Mouse (Mus musculus) hindbrain, postnatal 0 days (tissue): ENCODE data around the gene Sema6c. TPM values are rescaled to one million over a fixed set of nuclear protein-coding genes. Genes with fewer than 3 reads are reported as not detected.

Experiments used
- ATAC-seq: fragments of 200-750 bp; cut with Nextera tagmentation; 2 replicates; pipeline ENCODE4 v1.8.0; 2017; ENCODE audit warnings: mild to moderate bottlenecking, moderate TSS enrichment, moderate library complexity
- DNase-seq: peaks from one replicate; pipeline ENCODE4 v3.0.0-alpha.2; 2015; ENCODE audit warnings: low spot score
- H3K27ac ChIP-seq: fragments of 300-500 bp; sonication (generic); 2 replicates; pipeline ENCODE4 v1.5.1; 2014; ENCODE audit warnings: mild to moderate bottlenecking
- H3K27me3 ChIP-seq: fragments of 300-500 bp; sonication (generic); 2 replicates; pipeline ENCODE4 v1.6.1; 2014; ENCODE audit warnings: low read length, mixed read lengths; ENCODE audit not compliant: insufficient read depth
- H3K36me3 ChIP-seq: fragments of 300-500 bp; sonication (generic); 2 replicates; pipeline ENCODE4 v1.6.1; 2014; ENCODE audit warnings: low read length, mixed read lengths; ENCODE audit not compliant: insufficient read depth
- H3K4me1 ChIP-seq: fragments of 300-500 bp; sonication (generic); 2 replicates; pipeline ENCODE4 v1.6.1; 2014; ENCODE audit warnings: antibody characterized with exemption, low read length, mixed read lengths; ENCODE audit not compliant: insufficient read depth
- H3K4me2 ChIP-seq: fragments of 300-500 bp; sonication (generic); 2 replicates; pipeline ENCODE4 v1.6.1; 2014; ENCODE audit warnings: low read depth, mild to moderate bottlenecking, low read length, moderate library complexity, mixed read lengths
- H3K4me3 ChIP-seq: fragments of 300-500 bp; sonication (generic); 2 replicates; pipeline ENCODE4 v1.5.1; 2014; ENCODE audit warnings: low read length
- H3K9ac ChIP-seq: fragments of 300-500 bp; sonication (generic); replicated peaks from 2 replicates; pipeline ENCODE4 v1.6.1; 2014; ENCODE audit warnings: mild to moderate bottlenecking, low read length, moderate library complexity, mixed read lengths
- H3K9me3 ChIP-seq: fragments of 300-500 bp; sonication (generic); 2 replicates; pipeline ENCODE4 v1.6.1; 2016; ENCODE audit warnings: low read length, mixed read lengths
- CTCF ChIP-seq: IDR thresholded peaks from 2 replicates; pipeline ENCODE4 v1.5.1; 2016; ENCODE audit warnings: antibody characterized with exemption, control low read depth, low read depth
- WGBS: fragments of 180-500 bp; shearing (Covaris S2); extraction: QIAGEN DNeasy Blood & Tissue Kit; methylation state at CpG from one replicate; pipeline ENCODE4 v1.1.7; 2014; 5-methylcytosine and 5-hydroxymethylcytosine counted together
- polyA plus RNA-seq: library from polyadenylated mRNA; unstranded; fragments of >200 nt; fragmentation: Nextera tagmentation; extraction: Ambion mirVana; gene quantifications from 2 replicates; pipeline ENCODE4 v1.2.1, GENCODE M21; 2015
- total RNA-seq: library from RNA; depleted of rRNA; stranded (reverse); fragments of >200 nt; gene quantifications from 2 replicates; pipeline ENCODE4 v1.2.3, GENCODE M21; 2014; rRNA removed

Sema6c gene
- 127 and 172 TPM in 2 replicates for total RNA-seq
- 15.6 and 16.4 TPM in 2 replicates for polyA plus RNA-seq

DNA sequence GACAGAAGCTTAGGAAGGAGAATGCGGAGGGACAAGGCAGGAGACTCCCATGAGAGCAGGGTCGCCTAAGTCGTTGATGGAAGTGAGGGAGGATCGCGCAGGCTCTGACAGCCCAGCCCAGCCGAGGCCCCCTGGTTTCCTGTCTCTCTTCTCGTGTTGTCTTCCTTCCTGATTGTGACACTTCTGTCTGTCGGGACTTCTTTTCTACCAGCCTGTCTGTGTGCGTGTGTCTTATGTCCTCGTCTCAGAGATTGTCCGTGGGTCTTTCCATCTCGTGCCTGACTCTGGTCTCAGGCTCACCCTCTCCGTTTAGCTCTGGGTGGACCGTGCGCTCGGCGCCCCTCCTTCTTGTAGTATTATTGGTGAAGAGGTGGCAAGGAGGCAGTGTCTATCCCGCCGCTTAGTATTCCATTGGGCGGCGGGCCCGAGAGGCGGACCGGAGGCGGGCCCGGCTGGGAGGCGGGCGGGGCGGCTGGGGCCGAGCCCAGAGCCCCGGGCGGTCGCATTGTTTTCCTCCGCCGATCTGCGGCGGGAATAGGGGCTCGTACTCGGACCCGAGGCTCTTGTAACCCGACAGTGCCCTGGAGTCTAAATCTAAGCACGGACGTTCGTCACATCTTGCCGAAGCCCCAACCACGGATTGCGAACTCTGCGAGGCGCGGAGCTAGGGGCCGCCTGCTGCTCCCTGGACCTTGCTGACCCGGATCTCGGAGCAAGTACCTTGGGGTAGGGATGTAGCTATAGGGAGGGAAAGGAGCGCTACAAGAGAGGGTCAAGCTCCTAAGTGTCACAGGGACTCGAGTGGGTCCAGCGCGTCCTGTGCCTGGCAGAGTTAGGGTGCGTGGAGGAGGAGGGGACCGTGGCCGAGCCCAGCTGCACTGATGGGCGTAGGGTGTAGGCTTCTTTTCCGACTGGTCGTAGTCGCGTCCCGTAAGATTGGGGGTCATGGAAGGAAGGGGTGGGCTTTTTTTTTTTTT lies at the start of gene Sema6c:
Sema6c (plus strand) TSS at position 471 of the 977 bp plus-strand sequence.
- Histone ChIP-seq H3K4me3 (peak within 1 kb of the TSS; percentile 93), H3K36me3 (no peaks in the 10 kb centered on the region), H3K4me1 (peaks cover 14% of the 10 kb centered on the region), H3K27ac (peak within 1 kb of the TSS; percentile 68), H3K27me3 (no peaks in the 10 kb centered on the region), H3K9me3 (no peaks in the 10 kb centered on the region), H3K4me2 (peak within 1 kb of the TSS; percentile 83), H3K9ac (peak within 1 kb of the TSS; percentile 78)
- TF ChIP-seq CTCF: no peak
- DNase-seq (peak; percentile 95), ATAC-seq (peak; percentile 96)
- under 1% methylated on average over 66 of the region's 66 CpGs for WGBS

DNA sequence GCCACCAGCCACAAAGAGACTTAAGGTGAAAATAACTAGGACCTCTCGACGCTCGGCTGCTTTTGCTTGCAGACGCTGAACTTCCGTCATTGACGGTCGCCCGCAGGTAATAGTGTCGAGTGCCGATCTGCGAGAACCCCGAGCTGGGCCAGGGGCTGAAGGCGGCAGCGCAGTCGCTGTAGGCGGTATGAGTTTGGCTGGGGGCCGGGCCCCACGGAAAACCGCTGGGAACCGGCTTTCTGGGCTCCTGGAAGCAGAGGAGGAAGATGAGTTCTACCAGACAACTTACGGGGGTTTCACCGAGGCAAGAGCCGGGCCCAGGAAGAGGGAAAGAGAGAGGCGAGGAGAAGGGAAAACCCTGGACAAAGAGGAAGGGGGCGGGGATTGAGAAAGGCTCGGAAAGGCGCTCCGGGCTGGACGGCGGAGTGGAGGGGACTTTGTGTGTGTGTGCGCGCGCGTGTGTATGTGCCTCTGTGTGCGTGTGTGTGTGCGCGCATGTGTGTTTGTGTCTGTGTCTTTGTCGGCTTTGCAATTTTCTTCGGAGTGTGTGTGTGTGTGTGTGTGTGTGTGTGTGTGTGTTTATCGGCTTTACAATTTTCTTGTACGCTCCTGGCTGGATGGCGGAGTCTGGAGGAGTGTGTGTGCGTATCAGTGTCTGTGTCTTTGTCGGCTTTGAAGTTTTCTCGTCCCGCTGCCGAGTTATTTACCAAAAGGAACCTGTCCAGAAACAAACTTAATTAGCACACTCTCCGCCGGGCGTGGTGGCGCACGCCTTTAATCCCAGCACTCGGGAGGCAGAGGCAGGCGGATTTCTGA lies 49.1 kb upstream of the Sema6c start, which contains the start of gene Vps72:
Vps72 (plus strand) TSS at position 112 of the 816 bp plus-strand sequence.
- Histone ChIP-seq H3K27me3 (no peaks in the 10 kb centered on the region), H3K4me2 (peak within 1 kb of the TSS; percentile 58), H3K36me3 (peaks cover 5% of the 10 kb centered on the region; the same call in 1 of the 2 replicates), H3K27ac (peak within 1 kb of the TSS; percentile 90), H3K9ac (peak within 1 kb of the TSS; percentile 72), H3K9me3 (no peaks in the 10 kb centered on the region), H3K4me1 (peaks cover 6% of the 10 kb centered on the region; the same call in 1 of the 2 replicates), H3K4me3 (peak within 1 kb of the TSS; percentile 89)
- peak; percentile 74 for ATAC-seq
- TF ChIP-seq CTCF: no peak
- under 1% methylated on average over 54 of the region's 54 CpGs for WGBS
- DNase-seq: peak; percentile 96

DNA sequence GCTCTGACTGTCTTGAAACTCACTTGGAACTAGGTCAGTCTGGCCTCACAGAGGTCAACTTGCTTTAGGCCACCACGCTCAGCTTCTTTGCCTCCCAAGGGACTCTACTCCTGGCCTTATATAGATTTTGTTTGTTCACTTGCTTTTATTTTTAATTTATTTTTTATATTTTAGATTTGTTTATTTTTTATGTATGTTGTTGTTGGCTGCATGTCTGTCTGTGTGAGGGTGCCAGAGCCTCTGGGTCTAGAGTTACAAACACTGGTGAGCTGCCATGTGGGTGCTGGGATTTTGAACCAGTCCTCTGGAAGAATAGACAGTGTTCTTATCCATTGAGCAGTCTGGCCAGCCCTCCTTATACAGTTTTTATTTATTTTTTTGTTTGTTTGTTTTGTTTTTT lies 47.5 kb upstream of the Sema6c start:
- no peak overlapping the region for H3K9ac ChIP-seq
- 80% methylated on average over 1 of the region's 1 CpGs for WGBS
- no peak for TF ChIP-seq CTCF

DNA sequence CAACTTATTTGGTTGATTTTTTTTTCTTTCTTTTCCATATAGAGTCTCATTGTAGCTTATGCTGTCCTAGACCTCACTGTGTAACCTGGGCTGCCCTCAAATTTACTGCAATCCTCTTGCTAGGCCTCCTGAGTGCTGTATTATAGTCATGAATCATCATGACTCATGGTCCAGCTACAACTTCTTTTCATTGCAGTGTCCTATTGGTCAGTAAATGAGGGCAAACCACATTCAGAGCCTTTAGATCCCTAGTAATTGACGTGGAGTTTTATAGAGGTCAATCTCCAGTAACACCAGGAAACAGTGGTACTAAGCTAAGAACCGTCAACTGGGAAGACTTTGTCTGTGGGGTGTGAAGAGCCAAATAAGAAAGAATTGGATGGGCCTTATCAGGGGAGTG lies 42.5 kb upstream of the Sema6c start:
- WGBS: 94% methylated on average over 2 of the region's 2 CpGs
- H3K9me3 ChIP-seq: no peaks in the 10 kb centered on the region
- ATAC-seq: no peak

More for the DNA sequence above, 47.5 kb upstream of the Sema6c start:
- no peak overlapping the region for H3K4me3 ChIP-seq
- no peaks in the 10 kb centered on the region for H3K27me3 ChIP-seq
- H3K4me1 ChIP-seq: peaks cover 6% of the 10 kb centered on the region; the same call in 1 of the 2 replicates
- ATAC-seq: no peak
- H3K9me3 ChIP-seq: no peaks in the 10 kb centered on the region
- no peak overlapping the region for H3K27ac ChIP-seq
- no peak overlapping the region for H3K4me2 ChIP-seq
- H3K36me3 ChIP-seq: peaks cover 5% of the 10 kb centered on the region
- no peak for DNase-seq

DNA sequence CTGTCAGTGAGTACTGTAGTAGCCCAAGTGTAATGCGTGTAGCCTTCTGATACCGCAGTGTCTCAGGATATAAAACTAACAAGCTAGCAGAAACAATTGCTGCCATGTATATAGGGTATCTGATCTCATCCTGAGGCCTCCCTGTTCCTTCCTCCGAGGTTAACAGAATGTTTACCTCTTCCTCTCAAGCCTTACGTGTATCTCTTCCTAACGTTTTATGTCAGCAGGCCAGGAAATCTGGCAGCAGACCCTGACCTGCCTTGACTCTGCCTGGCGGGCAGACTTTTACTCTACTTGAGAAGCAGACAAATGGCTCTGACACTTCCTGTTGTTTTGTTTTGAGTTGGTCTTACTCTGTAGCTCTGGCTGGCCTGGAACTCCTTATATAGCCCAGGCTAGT lies 38.7 kb upstream of the Sema6c start:
- 84% methylated on average over 6 of the region's 6 CpGs for WGBS
- ATAC-seq (no peak), DNase-seq (no peak)
- Histone ChIP-seq H3K9ac (no peak overlapping the region), H3K4me1 (0 out of 2 replicates have a peak, but pooled peaks cover 4% of the 10 kb centered on the region), H3K36me3 (peaks cover 42% of the 10 kb centered on the region), H3K27ac (no peak overlapping the region), H3K9me3 (no peaks in the 10 kb centered on the region), H3K4me2 (no peak overlapping the region), H3K4me3 (no peak overlapping the region), H3K27me3 (no peaks in the 10 kb centered on the region)
- no peak for TF ChIP-seq CTCF

More for the DNA sequence above, 42.5 kb upstream of the Sema6c start:
- no peaks in the 10 kb centered on the region for H3K4me1 ChIP-seq
- no peak for TF ChIP-seq CTCF
- H3K9ac ChIP-seq: no peak overlapping the region
- H3K36me3 ChIP-seq: peaks cover 47% of the 10 kb centered on the region
- H3K27ac ChIP-seq: no peak overlapping the region
- H3K4me3 ChIP-seq: no peak overlapping the region
- H3K27me3 ChIP-seq: no peaks in the 10 kb centered on the region
- no peak overlapping the region for H3K4me2 ChIP-seq
- DNase-seq: no peak

DNA sequence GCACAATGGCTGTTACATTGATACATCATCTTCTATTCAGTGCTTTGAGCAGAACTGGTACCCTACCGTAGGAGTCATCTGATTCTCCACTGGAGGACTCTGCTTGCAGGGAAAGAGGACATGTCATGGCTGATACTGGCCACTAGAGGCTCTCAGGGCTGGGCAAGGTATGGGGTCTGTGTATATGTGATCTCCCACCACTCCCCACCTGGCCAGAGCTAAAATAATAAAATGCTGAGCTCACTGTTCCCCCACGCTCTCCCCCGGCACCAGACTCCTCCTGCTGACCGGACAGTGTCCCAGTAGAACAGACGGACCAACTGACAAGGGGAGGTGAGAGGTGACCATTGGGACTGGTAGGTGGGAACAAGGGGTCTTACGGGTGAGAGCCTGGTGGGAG lies 36.0 kb upstream of the Sema6c start, which contains the start of gene Tmod4:
Tmod4 (plus strand) TSS at position 231 of the 400 bp plus-strand sequence.
- H3K4me1 ChIP-seq: 0 out of 2 replicates have a peak, but pooled peaks cover 4% of the 10 kb centered on the region
- no peak within 1 kb of the TSS for H3K27ac ChIP-seq
- no peak within 1 kb of the TSS for H3K4me2 ChIP-seq
- WGBS: 55% methylated on average over 6 of the region's 6 CpGs
- no peaks in the 10 kb centered on the region for H3K9me3 ChIP-seq
- H3K27me3 ChIP-seq: no peaks in the 10 kb centered on the region
- H3K36me3 ChIP-seq: peaks cover 29% of the 10 kb centered on the region
- H3K9ac ChIP-seq: no peak within 1 kb of the TSS
- ATAC-seq (no peak), DNase-seq (no peak)
- H3K4me3 ChIP-seq: no peak within 1 kb of the TSS
- TF ChIP-seq CTCF: peak; percentile 70
